Mouse (Mus musculus): ENCODE data around the gene Glmp.
"Not testable (repeated sequence)": the region's sequence is repeated elsewhere in the genome, so short reads cannot be mapped to it uniquely, and the experiment has no call there.

- not testable (repeated sequence) for TF ChIP-seq CTCF, EP300 (IDR thresholded peaks at IDR 0.05; ENCODE audit: low read depth)
These were observed 47.8 kb downstream of the Glmp start, which contains the start of gene Bglap3 for GRCm38 (mm10) chr3:88372643-88373042.

Measured in liver, postnatal 0 days (tissue).